8 mouse cellular contexts compared by ENCODE assay signal in the genomic region with DNA sequence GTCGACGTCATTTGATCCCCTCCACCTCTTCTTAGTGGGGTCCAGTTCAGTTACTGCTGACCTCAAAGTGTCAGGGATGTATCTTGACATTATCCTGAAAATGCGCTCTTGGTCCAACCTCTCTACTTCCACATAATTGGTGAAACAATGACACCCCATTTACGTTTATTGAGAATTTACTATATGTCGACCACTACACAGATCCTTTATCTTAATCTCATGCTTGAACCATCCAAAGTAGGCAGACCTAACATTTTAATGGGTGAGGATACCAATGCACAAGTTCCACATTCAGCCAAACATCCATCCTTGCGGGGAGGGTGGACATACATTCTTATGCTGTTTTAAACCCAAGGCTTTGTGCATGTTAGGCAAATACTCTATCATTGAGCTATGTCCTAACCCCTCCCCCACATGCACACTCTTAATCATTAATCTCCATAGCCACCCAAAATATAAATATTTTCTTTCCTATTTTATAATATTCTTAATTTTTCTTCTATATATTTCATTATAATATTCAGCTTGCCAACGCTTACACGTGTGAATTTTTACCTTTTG. TPM values are rescaled to one million over a fixed set of nuclear protein-coding genes. Genes with fewer than 3 reads are reported as not detected.
A peak's percentile ranks its signal among the peaks of the same experiment; 100 is the strongest.
DNase-seq lines count a peak whose midpoint lies in the region; ATAC-seq and TF ChIP-seq lines count a peak whose summit lies in the region.

No protein-coding gene starts in this region.

- no peaks in the 10 kb centered on the region for H3K27me3 ChIP-seq in heart, postnatal 0 days (ENCODE audit: control insufficient read depth, insufficient read depth, low read length)
- H3K27me3 ChIP-seq in embryonic facial prominence, embryonic 10.5 days (replicated peaks; ENCODE audit: low read depth, poor library complexity, severe bottlenecking), result no peaks in the 10 kb centered on the region; the same call in none of the 2 replicates
- H3K27me3 ChIP-seq in midbrain, embryonic 16.5 days (ENCODE audit: control insufficient read depth, insufficient read depth, low read depth, low read length), result no peaks in the 10 kb centered on the region

- H3K4me2 ChIP-seq in heart, postnatal 0 days (ENCODE audit: low read depth, low read length), result peak overlapping the region; percentile 55
- peak overlapping the region; percentile 42 for H3K4me2 ChIP-seq in midbrain, embryonic 16.5 days (ENCODE audit: low read length)

- no peak for ATAC-seq in heart, postnatal 0 days (ENCODE audit: insufficient read depth, low read depth)
- peak; percentile 7 for ATAC-seq in inflammation-experienced regulatory T-cells, adult 6 months
- peak; percentile 61 for ATAC-seq in midbrain, embryonic 16.5 days

- peak overlapping the region; percentile 73 for H3K4me3 ChIP-seq in heart, postnatal 0 days (ENCODE audit: low read depth, low read length)
- H3K4me3 ChIP-seq in embryonic facial prominence, embryonic 10.5 days, result peak overlapping the region; percentile 72
- H3K4me3 ChIP-seq in midbrain, embryonic 16.5 days (ENCODE audit: low read depth, low read length), result peak overlapping the region; percentile 64

- H3K27ac ChIP-seq in heart, postnatal 0 days (ENCODE audit: low read depth), result peak overlapping the region; percentile 89; the same call in 1 of the 2 replicates
- H3K27ac ChIP-seq in embryonic facial prominence, embryonic 10.5 days (replicated peaks), result peak overlapping the region; percentile 97
- H3K27ac ChIP-seq in midbrain, embryonic 16.5 days (ENCODE audit: low read length), result peak overlapping the region; percentile 94

- no peak for TF ChIP-seq CTCF in heart, postnatal 0 days (IDR thresholded peaks at IDR 0.05; ENCODE audit: low read depth)

- no peak overlapping the region for H3K9ac ChIP-seq in heart, postnatal 0 days (replicated peaks; ENCODE audit: low read depth, low read length)
- H3K9ac ChIP-seq in midbrain, embryonic 16.5 days (ENCODE audit: low read depth, low read length), result 0 out of 2 replicates have a peak overlapping the region, but pooled peaks have one; percentile 85

- TF ChIP-seq EP300 in heart, postnatal 0 days (IDR thresholded peaks at IDR 0.05; ENCODE audit: low read depth), result no peak

- peaks cover 6% of the 10 kb centered on the region; the same call in 1 of the 2 replicates for H3K4me1 ChIP-seq in heart, postnatal 0 days (ENCODE audit: control insufficient read depth, insufficient read depth)
- H3K4me1 ChIP-seq in embryonic facial prominence, embryonic 10.5 days, result 0 out of 2 replicates have a peak, but pooled peaks cover 4% of the 10 kb centered on the region
- H3K4me1 ChIP-seq in midbrain, embryonic 16.5 days (ENCODE audit: control insufficient read depth, insufficient read depth, low read length), result peaks cover 11% of the 10 kb centered on the region; the same call in 1 of the 2 replicates

- H3K36me3 ChIP-seq in heart, postnatal 0 days (replicated peaks; ENCODE audit: control insufficient read depth, insufficient read depth, low read length), result no peaks in the 10 kb centered on the region
- H3K36me3 ChIP-seq in embryonic facial prominence, embryonic 10.5 days (replicated peaks), result peaks cover 20% of the 10 kb centered on the region
- no peaks in the 10 kb centered on the region for H3K36me3 ChIP-seq in midbrain, embryonic 16.5 days (ENCODE audit: control insufficient read depth, insufficient read depth, low read length)

- WGBS in heart, postnatal 0 days, result 30% methylated on average over 8 of the region's 8 CpGs
- 37% methylated on average over 8 of the region's 8 CpGs for WGBS in embryonic facial prominence, embryonic 10.5 days
- 34% methylated on average over 8 of the region's 8 CpGs for WGBS in midbrain, embryonic 16.5 days

- no peaks in the 10 kb centered on the region for H3K9me3 ChIP-seq in heart, postnatal 0 days (replicated peaks; ENCODE audit: control insufficient read depth, low read length)
- no peaks in the 10 kb centered on the region for H3K9me3 ChIP-seq in embryonic facial prominence, embryonic 10.5 days
- no peaks in the 10 kb centered on the region for H3K9me3 ChIP-seq in midbrain, embryonic 16.5 days (replicated peaks; ENCODE audit: control insufficient read depth, low read length, poor library complexity, severe bottlenecking)

- no peak for DNase-seq in heart, postnatal 0 days (ENCODE audit: low spot score)
- DNase-seq in heart, postnatal 4 days, result no peak
- no peak for DNase-seq in embryonic facial prominence, embryonic 10.5 days (ENCODE audit: low spot score)
- DNase-seq in retina, embryonic 14.5 days (ENCODE audit: low spot score), result no peak
- no peak for DNase-seq in MN1 (ENCODE audit: low spot score)
- DNase-seq in natural killer cell, adult 2 months (ENCODE audit: low spot score in 2 of 2), result no peak

RNA-seq across cellular contexts. Expression of gene Atrx, which starts 0.4 kb away (rescaled TPM):
- total RNA-seq in heart, postnatal 0 days (2014; rRNA removed; ENCODE audit: low replicate concordance), result 88.7 and 106 TPM in 2 replicates
- polyA plus RNA-seq in heart, postnatal 0 days (2015; fragmentation: Nextera tagmentation; extraction: Ambion mirVana), result 78.9 and 85.7 TPM in 2 replicates
- total RNA-seq in heart, postnatal 4 days (2021), result 100 to 1,000 TPM; 121 to 122 TPM
- polyA plus RNA-seq in embryonic facial prominence, embryonic 10.5 days (2016; fragmentation: Nextera tagmentation; extraction: Ambion mirVana), result 181 and 194 TPM in 2 replicates
- 100 to 1,000 TPM; 269 to 465 (median 315) TPM for polyA plus RNA-seq in inflammation-experienced regulatory T-cells, adult 6 months (2017; shearing (Covaris generic))
- polyA plus RNA-seq in midbrain, embryonic 16.5 days (2015; fragmentation: Nextera tagmentation; extraction: Ambion mirVana), result 262 and 297 TPM in 2 replicates
